Mouse (Mus musculus): ENCODE data around the gene Pnliprp2. TPM values are rescaled to one million over a fixed set of nuclear protein-coding genes. Genes with fewer than 3 reads are reported as not detected.

Gene Pnliprp2
- polyA plus RNA-seq, 1 experiment, result 0.90 TPM

DNA sequence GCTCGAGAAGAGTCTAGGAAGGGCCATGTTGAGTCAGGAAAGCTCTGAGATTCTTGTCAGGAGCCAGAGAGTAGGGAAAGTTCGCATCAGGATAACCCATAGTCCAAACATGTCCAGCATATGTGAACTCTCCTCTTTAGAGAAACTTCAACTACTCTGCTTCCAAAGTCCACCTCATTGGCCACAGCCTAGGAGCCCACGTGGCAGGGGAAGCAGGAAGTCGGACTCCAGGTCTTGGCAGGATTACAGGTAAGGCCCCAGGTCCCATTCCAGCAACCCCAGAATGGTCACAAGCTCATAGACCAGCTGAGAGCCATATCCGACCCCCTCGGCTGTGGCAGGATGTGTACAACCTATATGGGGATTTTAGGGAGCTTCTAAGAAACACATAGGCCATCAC is 26.3 kb upstream of the Pnliprp2 start:
- H3K9me3 ChIP-seq (replicated peaks; ENCODE audit: control insufficient read depth, insufficient read depth, low read length, poor library complexity, severe bottlenecking), result no peaks in the 10 kb centered on the region
- no peak overlapping the region for H3K27ac ChIP-seq (ENCODE audit: insufficient read depth, low read length)
- H3K4me3 ChIP-seq (ENCODE audit: low read depth, low read length), result no peak overlapping the region
- H3K27me3 ChIP-seq (ENCODE audit: control insufficient read depth, insufficient read depth, low read length, poor library complexity, severe bottlenecking), result no peaks in the 10 kb centered on the region
- H3K36me3 ChIP-seq (ENCODE audit: control insufficient read depth, insufficient read depth, low read length, poor library complexity, severe bottlenecking), result no peaks in the 10 kb centered on the region
- TF ChIP-seq EP300 (IDR thresholded peaks at IDR 0.05; ENCODE audit: insufficient read depth, low read depth, low read length), result no peak
- TF ChIP-seq POLR2A (IDR thresholded peaks at IDR 0.05; ENCODE audit: insufficient read depth, low read length), result no peak
- no peak for TF ChIP-seq CTCF (IDR thresholded peaks at IDR 0.05; ENCODE audit: low read depth, low read length)
- H3K4me1 ChIP-seq (ENCODE audit: control insufficient read depth, insufficient read depth, low read length), result no peaks in the 10 kb centered on the region
- H3K9ac ChIP-seq (ENCODE audit: low read depth, poor library complexity, severe bottlenecking), result no peak overlapping the region

DNA sequence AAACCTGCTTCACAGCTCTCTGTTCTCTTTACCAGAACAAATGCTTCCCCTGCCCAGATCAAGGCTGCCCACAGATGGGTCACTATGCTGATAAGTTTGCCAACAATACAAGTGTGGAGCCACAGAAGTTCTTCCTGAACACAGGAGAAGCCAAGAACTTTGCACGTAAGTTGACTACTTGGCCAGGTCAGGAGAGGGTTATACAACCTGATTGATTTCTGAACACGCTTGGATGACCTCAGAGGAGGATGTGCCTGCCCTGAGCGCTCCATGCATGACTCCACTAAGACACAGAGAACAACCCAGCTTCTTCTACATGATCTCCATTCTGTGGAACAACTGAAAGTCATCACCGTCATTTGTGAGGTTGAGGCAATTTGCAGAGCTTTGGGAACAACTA is 21.4 kb upstream of the Pnliprp2 start:
- no peaks in the 10 kb centered on the region for H3K27me3 ChIP-seq (ENCODE audit: control insufficient read depth, insufficient read depth, low read length, poor library complexity, severe bottlenecking)
- H3K36me3 ChIP-seq (ENCODE audit: control insufficient read depth, insufficient read depth, low read length, poor library complexity, severe bottlenecking), result no peaks in the 10 kb centered on the region
- no peak overlapping the region for H3K27ac ChIP-seq (ENCODE audit: insufficient read depth, low read length)
- no peaks in the 10 kb centered on the region for H3K4me1 ChIP-seq (ENCODE audit: control insufficient read depth, insufficient read depth, low read length)
- H3K9ac ChIP-seq (ENCODE audit: low read depth, poor library complexity, severe bottlenecking), result no peak overlapping the region
- H3K9me3 ChIP-seq (replicated peaks; ENCODE audit: control insufficient read depth, insufficient read depth, low read length, poor library complexity, severe bottlenecking), result no peaks in the 10 kb centered on the region
- TF ChIP-seq EP300 (IDR thresholded peaks at IDR 0.05; ENCODE audit: insufficient read depth, low read depth, low read length) (no peak), CTCF (IDR thresholded peaks at IDR 0.05; ENCODE audit: low read depth, low read length) (no peak), POLR2A (IDR thresholded peaks at IDR 0.05; ENCODE audit: insufficient read depth, low read length) (no peak)
- H3K4me3 ChIP-seq (ENCODE audit: low read depth, low read length), result no peak overlapping the region

DNA sequence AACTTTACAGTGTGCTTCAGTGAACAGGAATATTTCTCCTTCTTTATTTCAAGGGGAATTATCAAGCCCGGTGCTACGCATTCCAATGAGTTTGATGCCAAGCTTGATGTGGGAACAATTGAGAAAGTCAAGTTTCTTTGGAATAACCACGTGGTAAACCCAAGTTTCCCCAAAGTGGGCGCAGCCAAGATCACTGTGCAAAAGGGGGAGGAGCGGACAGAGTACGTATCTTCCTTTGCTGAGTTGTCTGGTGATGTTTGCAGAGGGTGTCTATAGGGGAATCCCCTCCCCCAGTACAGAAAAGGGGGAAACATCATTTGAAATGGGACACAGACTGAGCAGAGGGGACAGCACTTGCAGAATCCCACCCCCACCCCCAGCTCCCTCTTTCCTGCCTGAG is 18.5 kb upstream of the Pnliprp2 start:
- Histone ChIP-seq H3K36me3 (ENCODE audit: control insufficient read depth, insufficient read depth, low read length, poor library complexity, severe bottlenecking) (no peaks in the 10 kb centered on the region), H3K4me1 (ENCODE audit: control insufficient read depth, insufficient read depth, low read length) (no peaks in the 10 kb centered on the region), H3K9me3 (replicated peaks; ENCODE audit: control insufficient read depth, insufficient read depth, low read length, poor library complexity, severe bottlenecking) (no peaks in the 10 kb centered on the region), H3K4me3 (ENCODE audit: low read depth, low read length) (no peak overlapping the region), H3K27me3 (ENCODE audit: control insufficient read depth, insufficient read depth, low read length, poor library complexity, severe bottlenecking) (no peaks in the 10 kb centered on the region), H3K9ac (ENCODE audit: low read depth, poor library complexity, severe bottlenecking) (no peak overlapping the region), H3K27ac (ENCODE audit: insufficient read depth, low read length) (no peak overlapping the region)
- TF ChIP-seq EP300 (IDR thresholded peaks at IDR 0.05; ENCODE audit: insufficient read depth, low read depth, low read length) (no peak), POLR2A (IDR thresholded peaks at IDR 0.05; ENCODE audit: insufficient read depth, low read length) (no peak), CTCF (IDR thresholded peaks at IDR 0.05; ENCODE audit: low read depth, low read length) (no peak)

DNA sequence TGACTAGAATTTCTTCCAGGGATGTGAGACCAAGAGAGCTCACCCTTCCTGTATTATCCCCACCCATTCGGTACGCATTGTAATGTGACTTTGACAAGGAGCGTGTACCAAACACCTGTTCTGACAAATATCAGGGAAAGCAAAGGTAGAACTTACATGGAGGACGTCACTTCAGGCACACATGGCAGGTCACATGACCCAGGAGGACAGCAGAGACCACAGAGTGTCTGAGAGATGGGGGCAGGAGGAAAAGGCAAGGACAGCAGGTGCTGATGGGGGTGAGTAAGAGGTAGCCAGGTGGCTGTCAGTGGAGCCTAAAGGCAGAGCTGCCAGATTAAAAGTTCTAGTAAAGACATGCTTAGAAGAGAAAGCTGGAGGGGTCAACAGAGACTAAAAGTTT is 16.8 kb upstream of the Pnliprp2 start:
- H3K36me3 ChIP-seq (ENCODE audit: control insufficient read depth, insufficient read depth, low read length, poor library complexity, severe bottlenecking), result no peaks in the 10 kb centered on the region
- H3K9ac ChIP-seq (ENCODE audit: low read depth, poor library complexity, severe bottlenecking), result no peak overlapping the region
- H3K4me1 ChIP-seq (ENCODE audit: control insufficient read depth, insufficient read depth, low read length), result no peaks in the 10 kb centered on the region
- no peak for TF ChIP-seq EP300 (IDR thresholded peaks at IDR 0.05; ENCODE audit: insufficient read depth, low read depth, low read length)
- no peak for TF ChIP-seq CTCF (IDR thresholded peaks at IDR 0.05; ENCODE audit: low read depth, low read length)
- no peak for TF ChIP-seq POLR2A (IDR thresholded peaks at IDR 0.05; ENCODE audit: insufficient read depth, low read length)
- H3K4me3 ChIP-seq (ENCODE audit: low read depth, low read length), result no peak overlapping the region
- H3K27ac ChIP-seq (ENCODE audit: insufficient read depth, low read length), result no peak overlapping the region
- no peaks in the 10 kb centered on the region for H3K27me3 ChIP-seq (ENCODE audit: control insufficient read depth, insufficient read depth, low read length, poor library complexity, severe bottlenecking)
- H3K9me3 ChIP-seq (replicated peaks; ENCODE audit: control insufficient read depth, insufficient read depth, low read length, poor library complexity, severe bottlenecking), result no peaks in the 10 kb centered on the region

- Histone ChIP-seq H3K9ac (ENCODE audit: low read depth, poor library complexity, severe bottlenecking) (no peak overlapping the region), H3K27me3 (ENCODE audit: control insufficient read depth, insufficient read depth, low read length, poor library complexity, severe bottlenecking) (no peaks in the 10 kb centered on the region), H3K9me3 (replicated peaks; ENCODE audit: control insufficient read depth, insufficient read depth, low read length, poor library complexity, severe bottlenecking) (no peaks in the 10 kb centered on the region), H3K4me3 (ENCODE audit: low read depth, low read length) (no peak overlapping the region), H3K4me1 (ENCODE audit: control insufficient read depth, insufficient read depth, low read length) (no peaks in the 10 kb centered on the region), H3K27ac (ENCODE audit: insufficient read depth, low read length) (no peak overlapping the region), H3K36me3 (ENCODE audit: control insufficient read depth, insufficient read depth, low read length, poor library complexity, severe bottlenecking) (no peaks in the 10 kb centered on the region)
- TF ChIP-seq CTCF (IDR thresholded peaks at IDR 0.05; ENCODE audit: low read depth, low read length), result no peak
- TF ChIP-seq POLR2A (IDR thresholded peaks at IDR 0.05; ENCODE audit: insufficient read depth, low read length), result no peak
- TF ChIP-seq EP300 (IDR thresholded peaks at IDR 0.05; ENCODE audit: insufficient read depth, low read depth, low read length), result no peak
Observed at GRCm38 (mm10) chr19:58743736-58744135, 15.8 kb upstream of the Pnliprp2 start.

- H3K9ac ChIP-seq (ENCODE audit: low read depth, poor library complexity, severe bottlenecking), result no peak overlapping the region
- H3K4me1 ChIP-seq (ENCODE audit: control insufficient read depth, insufficient read depth, low read length), result no peaks in the 10 kb centered on the region
- TF ChIP-seq EP300 (IDR thresholded peaks at IDR 0.05; ENCODE audit: insufficient read depth, low read depth, low read length) (no peak), POLR2A (IDR thresholded peaks at IDR 0.05; ENCODE audit: insufficient read depth, low read length) (no peak), CTCF (IDR thresholded peaks at IDR 0.05; ENCODE audit: low read depth, low read length) (no peak)
- no peaks in the 10 kb centered on the region for H3K9me3 ChIP-seq (replicated peaks; ENCODE audit: control insufficient read depth, insufficient read depth, low read length, poor library complexity, severe bottlenecking)
- H3K4me3 ChIP-seq (ENCODE audit: low read depth, low read length), result no peak overlapping the region
- no peak overlapping the region for H3K27ac ChIP-seq (ENCODE audit: insufficient read depth, low read length)
- H3K36me3 ChIP-seq (ENCODE audit: control insufficient read depth, insufficient read depth, low read length, poor library complexity, severe bottlenecking), result no peaks in the 10 kb centered on the region
- no peaks in the 10 kb centered on the region for H3K27me3 ChIP-seq (ENCODE audit: control insufficient read depth, insufficient read depth, low read length, poor library complexity, severe bottlenecking)
Observed at GRCm38 (mm10) chr19:58747498-58748000, 12.0 kb upstream of the Pnliprp2 start.
